Mouse (Mus musculus) G1E (cell line): ENCODE results near the gene Fut2.

Source experiments
- GATA1 ChIP-seq: IDR thresholded peaks from 2 replicates; pipeline ENCODE4 v1.6.1; 2012; ENCODE audit warnings: borderline replicate concordance, low read length, inconsistent platforms, mixed read lengths
- TAL1 ChIP-seq: conservative IDR thresholded peaks from 2 replicates; pipeline ENCODE4 v1.6.1; 2012; ENCODE audit warnings: low read depth, low read length, inconsistent platforms, mixed read lengths

DNA sequence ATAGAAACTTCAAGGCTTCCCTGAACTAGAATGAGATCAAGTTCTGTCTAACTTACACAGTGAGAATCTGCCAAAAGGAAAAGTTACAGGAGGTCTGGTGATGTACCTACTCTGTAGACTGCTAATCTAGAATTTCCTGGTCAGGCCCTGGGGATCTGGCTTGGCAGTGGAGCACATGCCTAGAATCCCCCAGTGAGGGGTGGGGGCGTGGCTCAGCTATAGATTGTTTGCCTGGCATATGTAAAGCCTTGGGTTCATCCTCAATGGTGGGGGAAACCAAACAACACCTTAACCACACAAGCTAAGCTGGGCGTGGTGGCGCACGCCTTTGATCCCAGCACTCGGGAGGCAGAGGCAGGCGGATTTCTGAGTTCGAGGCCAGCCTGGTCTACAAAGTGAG is 31.7 kb upstream of the Fut2 start:
- TF ChIP-seq GATA1 (no peak), TAL1 (no peak)
